Mouse (Mus musculus) liver, embryonic 13.5 days (tissue): ENCODE data around the gene Sdr39u1. TPM values are rescaled to one million over a fixed set of nuclear protein-coding genes. Genes with fewer than 3 reads are reported as not detected.
A peak's percentile ranks its signal among the peaks of the same experiment; 100 is the strongest.

Experiments used
- ATAC-seq: fragments of 200-750 bp; cut with Nextera tagmentation; 2 replicates; pipeline ENCODE4 v1.8.0; 2017; ENCODE audit warnings: low read depth, mild to moderate bottlenecking, moderate number of reproducible peaks, moderate library complexity
- DNase-seq: peaks from one replicate; pipeline ENCODE4 v3.0.0; 2022
- H3K27ac ChIP-seq: fragments of 300-500 bp; sonication (generic); 2 replicates; pipeline ENCODE4 v1.5.1; 2015; ENCODE audit warnings: moderate library complexity, mild to moderate bottlenecking, inconsistent platforms
- H3K27me3 ChIP-seq: fragments of 300-500 bp; sonication (generic); 2 replicates; pipeline ENCODE4 v1.6.1; 2015; ENCODE audit warnings: mild to moderate bottlenecking, inconsistent platforms
- H3K36me3 ChIP-seq: fragments of 300-500 bp; sonication (generic); 2 replicates; pipeline ENCODE4 v1.6.1; 2015; ENCODE audit warnings: mild to moderate bottlenecking, inconsistent platforms
- H3K4me1 ChIP-seq: fragments of 300-500 bp; sonication (generic); replicated peaks from 2 replicates; pipeline ENCODE4 v1.6.1; 2015; ENCODE audit warnings: inconsistent platforms
- H3K4me2 ChIP-seq: fragments of 300-500 bp; sonication (generic); 2 replicates; pipeline ENCODE4 v1.6.1; 2015; ENCODE audit warnings: inconsistent platforms, mild to moderate bottlenecking, moderate library complexity
- H3K4me3 ChIP-seq: fragments of 300-500 bp; sonication (generic); replicated peaks from 2 replicates; pipeline ENCODE4 v1.5.1; 2015; ENCODE audit warnings: mild to moderate bottlenecking, inconsistent platforms
- H3K9ac ChIP-seq: fragments of 300-500 bp; sonication (generic); 2 replicates; pipeline ENCODE4 v1.6.1; 2015; ENCODE audit warnings: mild to moderate bottlenecking, inconsistent platforms
- H3K9me3 ChIP-seq: fragments of 300-500 bp; sonication (generic); replicated peaks from 2 replicates; pipeline ENCODE4 v1.6.1; 2016; ENCODE audit warnings: inconsistent platforms
- WGBS: fragments of 180-500 bp; shearing (Covaris S2); methylation state at CpG from one replicate; pipeline ENCODE4 v1.1.7; 2015; ENCODE audit not compliant: insufficient replicate concordance; 5-methylcytosine and 5-hydroxymethylcytosine counted together
- polyA plus RNA-seq: library from polyadenylated mRNA; unstranded; fragments of >200 nt; fragmentation: Nextera tagmentation; extraction: Ambion mirVana; gene quantifications from 2 replicates; pipeline ENCODE4 v1.2.1, GENCODE M21; 2015

Sdr39u1 gene
- polyA plus RNA-seq, 1 experiment from 2014 or later = 14.1 TPM

GRCm38 (mm10) chr14:55884166-55884565 lies 15.9 kb downstream of the Sdr39u1 start, which contains the start of gene Cbln3:
Gene Cbln3 (minus strand): TSS chr14:55884392.
- Histone ChIP-seq H3K27me3 (no peaks in the 10 kb centered on the region), H3K9me3 (no peaks in the 10 kb centered on the region), H3K4me2 (peak within 1 kb of the TSS; percentile 80), H3K4me3 (peak within 1 kb of the TSS; percentile 76), H3K4me1 (peaks cover 60% of the 10 kb centered on the region), H3K9ac (peak within 1 kb of the TSS; percentile 89), H3K36me3 (peaks cover 28% of the 10 kb centered on the region), H3K27ac (peak within 1 kb of the TSS; percentile 90)
- ATAC-seq (no peak), DNase-seq (no peak)
- WGBS = 33% methylated on average over 4 of the region's 4 CpGs

- 83% methylated on average over 12 of the region's 12 CpGs for WGBS
- no peak for DNase-seq
- Histone ChIP-seq H3K36me3 (peaks cover 24% of the 10 kb centered on the region), H3K4me3 (no peak overlapping the region), H3K4me2 (no peak overlapping the region), H3K9ac (no peak overlapping the region; the same call in 1 of the 2 replicates), H3K27me3 (0 out of 2 replicates have a peak, but pooled peaks cover under 1% of the 10 kb centered on the region), H3K9me3 (no peaks in the 10 kb centered on the region), H3K27ac (peak overlapping the region; percentile 90), H3K4me1 (peaks cover 61% of the 10 kb centered on the region)
- no peak for ATAC-seq
These were observed 16.4 kb downstream of the Sdr39u1 start for GRCm38 (mm10) chr14:55883663-55884062.

GRCm38 (mm10) chr14:55883149-55883661 lies 16.9 kb downstream of the Sdr39u1 start:
- H3K4me1 ChIP-seq = peaks cover 65% of the 10 kb centered on the region
- WGBS = 86% methylated on average over 13 of the region's 13 CpGs
- no peak for ATAC-seq
- H3K27ac ChIP-seq = peak overlapping the region; percentile 73; the same call in 1 of the 2 replicates
- H3K4me2 ChIP-seq = no peak overlapping the region
- 0 out of 2 replicates have a peak, but pooled peaks cover 3% of the 10 kb centered on the region for H3K27me3 ChIP-seq
- DNase-seq = no peak
- H3K4me3 ChIP-seq = no peak overlapping the region
- H3K36me3 ChIP-seq = peaks cover 19% of the 10 kb centered on the region
- no peaks in the 10 kb centered on the region for H3K9me3 ChIP-seq
- H3K9ac ChIP-seq = no peak overlapping the region

- DNase-seq = no peak
- H3K4me3 ChIP-seq = no peak overlapping the region
- H3K36me3 ChIP-seq = peaks cover 9% of the 10 kb centered on the region
- peak; percentile 39 for ATAC-seq
- peak overlapping the region; percentile 73 for H3K27ac ChIP-seq
- no peaks in the 10 kb centered on the region for H3K9me3 ChIP-seq
- peaks cover 11% of the 10 kb centered on the region for H3K27me3 ChIP-seq
- peaks cover 69% of the 10 kb centered on the region for H3K4me1 ChIP-seq
- peak overlapping the region; percentile 25; the same call in 1 of the 2 replicates for H3K4me2 ChIP-seq
- 38% methylated on average over 6 of the region's 6 CpGs for WGBS
- H3K9ac ChIP-seq = no peak overlapping the region
These were observed 17.9 kb downstream of the Sdr39u1 start for GRCm38 (mm10) chr14:55882171-55882641.

GRCm38 (mm10) chr14:55880982-55881381 lies 19.1 kb downstream of the Sdr39u1 start:
- Histone ChIP-seq H3K27me3 (peaks cover 14% of the 10 kb centered on the region), H3K4me3 (no peak overlapping the region), H3K9ac (no peak overlapping the region), H3K9me3 (no peaks in the 10 kb centered on the region), H3K27ac (no peak overlapping the region), H3K4me2 (no peak overlapping the region), H3K36me3 (no peaks in the 10 kb centered on the region), H3K4me1 (peaks cover 57% of the 10 kb centered on the region)
- ATAC-seq (no peak), DNase-seq (no peak)
- WGBS = 47% methylated on average over 8 of the region's 8 CpGs

GRCm38 (mm10) chr14:55879623-55880022 lies 20.5 kb downstream of the Sdr39u1 start:
- ATAC-seq (no peak), DNase-seq (no peak)
- H3K4me3 ChIP-seq = no peak overlapping the region
- WGBS = 11% methylated on average over 1 of the region's 1 CpGs
- peaks cover 48% of the 10 kb centered on the region for H3K4me1 ChIP-seq
- H3K27ac ChIP-seq = no peak overlapping the region
- no peak overlapping the region for H3K9ac ChIP-seq
- H3K36me3 ChIP-seq = no peaks in the 10 kb centered on the region
- no peak overlapping the region for H3K4me2 ChIP-seq
- H3K9me3 ChIP-seq = no peaks in the 10 kb centered on the region
- H3K27me3 ChIP-seq = peaks cover 17% of the 10 kb centered on the region

GRCm38 (mm10) chr14:55878316-55878940 lies 21.7 kb downstream of the Sdr39u1 start:
- no peak overlapping the region for H3K4me3 ChIP-seq
- no peaks in the 10 kb centered on the region for H3K9me3 ChIP-seq
- H3K4me1 ChIP-seq = peaks cover 46% of the 10 kb centered on the region
- WGBS = 6% methylated on average over 7 of the region's 7 CpGs
- H3K9ac ChIP-seq = no peak overlapping the region
- no peak overlapping the region for H3K4me2 ChIP-seq
- no peak for ATAC-seq
- H3K27ac ChIP-seq = no peak overlapping the region
- H3K27me3 ChIP-seq = peaks cover 17% of the 10 kb centered on the region
- no peak for DNase-seq
- H3K36me3 ChIP-seq = no peaks in the 10 kb centered on the region

- 29% methylated on average over 14 of the region's 14 CpGs for WGBS
- Histone ChIP-seq H3K4me2 (0 out of 2 replicates have a peak overlapping the region, but pooled peaks have one; percentile 10), H3K36me3 (no peaks in the 10 kb centered on the region), H3K27me3 (peaks cover 17% of the 10 kb centered on the region), H3K9ac (no peak overlapping the region), H3K27ac (no peak overlapping the region), H3K4me1 (peaks cover 41% of the 10 kb centered on the region), H3K9me3 (no peaks in the 10 kb centered on the region), H3K4me3 (no peak overlapping the region)
- no peak for ATAC-seq
- DNase-seq = no peak
These were observed 22.4 kb downstream of the Sdr39u1 start for GRCm38 (mm10) chr14:55877469-55878315.

- ATAC-seq (peak; percentile 53), DNase-seq (peak; percentile 65)
- WGBS = 10% methylated on average over 30 of the region's 30 CpGs
- no peaks in the 10 kb centered on the region for H3K9me3 ChIP-seq
- H3K4me3 ChIP-seq = peak overlapping the region; percentile 37
- H3K36me3 ChIP-seq = peaks cover 22% of the 10 kb centered on the region; the same call in 1 of the 2 replicates
- peak overlapping the region; percentile 65 for H3K4me2 ChIP-seq
- H3K4me1 ChIP-seq = peaks cover 25% of the 10 kb centered on the region
- peak overlapping the region; percentile 33 for H3K9ac ChIP-seq
- no peak overlapping the region for H3K27ac ChIP-seq
- peaks cover 17% of the 10 kb centered on the region for H3K27me3 ChIP-seq
These were observed 26.1 kb downstream of the Sdr39u1 start for GRCm38 (mm10) chr14:55873714-55874683.

GRCm38 (mm10) chr14:55873242-55873713 lies 26.8 kb downstream of the Sdr39u1 start:
- Histone ChIP-seq H3K27me3 (peaks cover 14% of the 10 kb centered on the region), H3K4me3 (no peak overlapping the region), H3K36me3 (peaks cover 23% of the 10 kb centered on the region; the same call in 1 of the 2 replicates), H3K9me3 (no peaks in the 10 kb centered on the region), H3K4me2 (peak overlapping the region; percentile 65; the same call in 1 of the 2 replicates), H3K9ac (0 out of 2 replicates have a peak overlapping the region, but pooled peaks have one; percentile 33), H3K4me1 (peaks cover 20% of the 10 kb centered on the region), H3K27ac (no peak overlapping the region)
- 76% methylated on average over 8 of the region's 8 CpGs for whole genome bisulfite sequencing
- DNase-seq (no peak), ATAC-seq (no peak; the same call in 1 of the 2 replicates)
